Mouse (Mus musculus): ENCODE results near the gene 4933428G20Rik. TPM values are rescaled to one million over a fixed set of nuclear protein-coding genes. Genes with fewer than 3 reads are reported as not detected.

Gene 4933428G20Rik
- polyA plus RNA-seq, 1 experiment from 2014 or later, result 0.87 TPM

- H3K4me2 ChIP-seq, result peak overlapping the region; percentile 57
- H3K27me3 ChIP-seq, result no peaks in the 10 kb centered on the region
- H3K36me3 ChIP-seq, result peaks cover 58% of the 10 kb centered on the region
- peak overlapping the region; percentile 18 for H3K9ac ChIP-seq
- peaks cover 33% of the 10 kb centered on the region for H3K4me1 ChIP-seq
- no peaks in the 10 kb centered on the region for H3K9me3 ChIP-seq
- peak; percentile 85 for ATAC-seq (ENCODE audit: borderline replicate concordance, extremely low read depth, low FRiP score, low TSS enrichment)
- 9% methylated on average over 14 of the region's 15 CpGs for WGBS
- H3K27ac ChIP-seq, result peak overlapping the region; percentile 83
- peak overlapping the region; percentile 34 for H3K4me3 ChIP-seq
Measured at GRCm38 (mm10) chr11:97449601-97450293, 50.4 kb downstream of the 4933428G20Rik start.

GRCm38 (mm10) chr11:97448611-97449394 lies 51.3 kb downstream of the 4933428G20Rik start:
- Histone ChIP-seq H3K9ac (no peak overlapping the region), H3K4me3 (no peak overlapping the region), H3K27me3 (no peaks in the 10 kb centered on the region), H3K27ac (peak overlapping the region; percentile 83; the same call in 1 of the 2 replicates), H3K9me3 (no peaks in the 10 kb centered on the region), H3K4me2 (no peak overlapping the region), H3K36me3 (peaks cover 61% of the 10 kb centered on the region), H3K4me1 (peaks cover 33% of the 10 kb centered on the region)
- ATAC-seq (ENCODE audit: borderline replicate concordance, extremely low read depth, low FRiP score, low TSS enrichment), result no peak
- 79% methylated on average over 11 of the region's 11 CpGs for WGBS

GRCm38 (mm10) chr11:97447979-97448378 lies 52.2 kb downstream of the 4933428G20Rik start:
- Histone ChIP-seq H3K4me2 (no peak overlapping the region), H3K27me3 (no peaks in the 10 kb centered on the region), H3K9me3 (no peaks in the 10 kb centered on the region), H3K4me1 (peaks cover 36% of the 10 kb centered on the region), H3K27ac (no peak overlapping the region), H3K4me3 (no peak overlapping the region), H3K36me3 (peaks cover 53% of the 10 kb centered on the region), H3K9ac (no peak overlapping the region)
- ATAC-seq (ENCODE audit: borderline replicate concordance, extremely low read depth, low FRiP score, low TSS enrichment), result no peak
- WGBS, result 81% methylated on average over 7 of the region's 7 CpGs

GRCm38 (mm10) chr11:97445999-97446511 lies 54.1 kb downstream of the 4933428G20Rik start:
- Histone ChIP-seq H3K36me3 (peaks cover 36% of the 10 kb centered on the region), H3K4me2 (no peak overlapping the region), H3K27ac (no peak overlapping the region), H3K4me3 (no peak overlapping the region), H3K27me3 (no peaks in the 10 kb centered on the region), H3K9ac (no peak overlapping the region), H3K9me3 (no peaks in the 10 kb centered on the region), H3K4me1 (peaks cover 52% of the 10 kb centered on the region)
- 49% methylated on average over 4 of the region's 4 CpGs for WGBS
- no peak for ATAC-seq (ENCODE audit: borderline replicate concordance, extremely low read depth, low FRiP score, low TSS enrichment)

- 53% methylated on average over 6 of the region's 6 CpGs for WGBS
- peaks cover 50% of the 10 kb centered on the region for H3K4me1 ChIP-seq
- H3K27ac ChIP-seq, result no peak overlapping the region
- no peak for ATAC-seq (ENCODE audit: borderline replicate concordance, extremely low read depth, low FRiP score, low TSS enrichment)
- peaks cover 36% of the 10 kb centered on the region for H3K36me3 ChIP-seq
- H3K4me2 ChIP-seq, result no peak overlapping the region
- H3K4me3 ChIP-seq, result no peak overlapping the region
- no peaks in the 10 kb centered on the region for H3K27me3 ChIP-seq
- no peak overlapping the region for H3K9ac ChIP-seq
- H3K9me3 ChIP-seq, result no peaks in the 10 kb centered on the region
Measured at GRCm38 (mm10) chr11:97445596-97445995, 54.5 kb downstream of the 4933428G20Rik start.

- Histone ChIP-seq H3K27me3 (no peaks in the 10 kb centered on the region), H3K27ac (no peak overlapping the region), H3K4me3 (no peak overlapping the region), H3K4me1 (peaks cover 45% of the 10 kb centered on the region), H3K9me3 (no peaks in the 10 kb centered on the region), H3K36me3 (peaks cover 26% of the 10 kb centered on the region), H3K4me2 (peak overlapping the region; percentile 78; the same call in 1 of the 2 replicates), H3K9ac (no peak overlapping the region)
- WGBS, result 76% methylated on average over 11 of the region's 11 CpGs
- no peak for ATAC-seq (ENCODE audit: borderline replicate concordance, extremely low read depth, low FRiP score, low TSS enrichment)
Measured at GRCm38 (mm10) chr11:97442891-97443675, 57.1 kb downstream of the 4933428G20Rik start.

GRCm38 (mm10) chr11:97441658-97442125 lies 58.4 kb downstream of the 4933428G20Rik start:
- peak overlapping the region; percentile 67 for H3K4me3 ChIP-seq
- no peak for ATAC-seq (ENCODE audit: borderline replicate concordance, extremely low read depth, low FRiP score, low TSS enrichment)
- H3K4me1 ChIP-seq, result peaks cover 59% of the 10 kb centered on the region
- 10% methylated on average over 3 of the region's 3 CpGs for WGBS
- H3K9me3 ChIP-seq, result no peaks in the 10 kb centered on the region
- peaks cover 22% of the 10 kb centered on the region for H3K36me3 ChIP-seq
- peak overlapping the region; percentile 64 for H3K9ac ChIP-seq
- H3K27ac ChIP-seq, result peak overlapping the region; percentile 95
- peak overlapping the region; percentile 78 for H3K4me2 ChIP-seq
- H3K27me3 ChIP-seq, result no peaks in the 10 kb centered on the region

GRCm38 (mm10) chr11:97441036-97441657 lies 59.0 kb downstream of the 4933428G20Rik start:
- Histone ChIP-seq H3K4me2 (peak overlapping the region; percentile 78), H3K27ac (peak overlapping the region; percentile 95), H3K36me3 (peaks cover 19% of the 10 kb centered on the region), H3K4me1 (peaks cover 64% of the 10 kb centered on the region), H3K4me3 (peak overlapping the region; percentile 67), H3K9ac (peak overlapping the region; percentile 64), H3K9me3 (no peaks in the 10 kb centered on the region), H3K27me3 (no peaks in the 10 kb centered on the region)
- 21% methylated on average over 15 of the region's 15 CpGs for WGBS
- ATAC-seq (ENCODE audit: borderline replicate concordance, extremely low read depth, low FRiP score, low TSS enrichment), result no peak

Other genes starting within 250 kb of the 4933428G20Rik start
- gene Npepps, start 219.7 kb downstream of the 4933428G20Rik start, polyA plus RNA-seq (2015; fragmentation: Nextera tagmentation; extraction: Ambion mirVana), result 73.6 and 76.0 TPM in 2 replicates
- 44.6 and 47.9 TPM in 2 replicates for gene Mrpl45, start 184.6 kb downstream of the 4933428G20Rik start, polyA plus RNA-seq (2015; fragmentation: Nextera tagmentation; extraction: Ambion mirVana)
- 0.07 and 0.16 TPM in 2 replicates for gene Gpr179, start 148.3 kb downstream of the 4933428G20Rik start, polyA plus RNA-seq (2015; fragmentation: Nextera tagmentation; extraction: Ambion mirVana)
- 3.4 and 3.6 TPM in 2 replicates for gene Socs7, start 137.8 kb downstream of the 4933428G20Rik start, polyA plus RNA-seq (2015; fragmentation: Nextera tagmentation; extraction: Ambion mirVana)
- gene Arhgap23, start 84.8 kb downstream of the 4933428G20Rik start, polyA plus RNA-seq (2015; fragmentation: Nextera tagmentation; extraction: Ambion mirVana), result 7.0 and 7.4 TPM in 2 replicates
- gene Srcin1, start 75.8 kb upstream of the 4933428G20Rik start, polyA plus RNA-seq (2015; fragmentation: Nextera tagmentation; extraction: Ambion mirVana), result 0.53 and 0.87 TPM in 2 replicates
- 4.3 and 4.4 TPM in 2 replicates for gene Epop, start 129.4 kb upstream of the 4933428G20Rik start, polyA plus RNA-seq (2015; fragmentation: Nextera tagmentation; extraction: Ambion mirVana)
- 3.2 and 3.3 TPM in 2 replicates for gene Mllt6, start 163.1 kb upstream of the 4933428G20Rik start, polyA plus RNA-seq (2015; fragmentation: Nextera tagmentation; extraction: Ambion mirVana)
- gene Cisd3, start 185.5 kb upstream of the 4933428G20Rik start, polyA plus RNA-seq (2015; fragmentation: Nextera tagmentation; extraction: Ambion mirVana), result 44.1 and 45.5 TPM in 2 replicates
- 12.1 and 13.2 TPM in 2 replicates for gene Pcgf2, start 200.2 kb upstream of the 4933428G20Rik start, polyA plus RNA-seq (2015; fragmentation: Nextera tagmentation; extraction: Ambion mirVana)
- 465 and 505 TPM in 2 replicates for gene Psmb3, start 203.1 kb upstream of the 4933428G20Rik start, polyA plus RNA-seq (2015; fragmentation: Nextera tagmentation; extraction: Ambion mirVana)
- 1.6 and 1.8 TPM in 2 replicates for gene Pip4k2b, start 244.4 kb upstream of the 4933428G20Rik start, polyA plus RNA-seq (2015; fragmentation: Nextera tagmentation; extraction: Ambion mirVana)

All from lung, embryonic 15.5 days (tissue).